Mouse (Mus musculus): ENCODE data around the gene Dcaf11. TPM values are rescaled to one million over a fixed set of nuclear protein-coding genes. Genes with fewer than 3 reads are reported as not detected.

Gene Dcaf11
- total RNA-seq, 1 experiment from 2014 or later, result 118 TPM

DNA sequence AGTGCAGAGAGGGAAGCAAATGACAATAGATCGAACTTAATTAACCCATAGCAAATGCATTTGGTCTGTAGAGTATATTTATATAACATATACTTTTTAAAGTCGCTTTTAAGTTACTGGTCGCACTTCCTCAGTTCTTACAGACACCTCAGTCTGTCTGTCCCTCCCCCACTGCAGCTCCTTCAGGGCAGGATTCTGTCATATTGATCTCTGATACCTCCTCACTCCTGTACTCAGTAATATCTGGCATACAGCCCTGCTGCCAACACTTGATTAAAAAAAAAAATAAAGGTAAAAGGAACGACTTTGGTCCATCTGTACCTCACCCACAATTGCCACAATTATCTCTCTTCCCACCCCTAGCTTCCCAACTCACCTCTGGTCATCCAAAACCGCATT lies 24.5 kb downstream of the Dcaf11 start:
- no peak for DNase-seq

DNA sequence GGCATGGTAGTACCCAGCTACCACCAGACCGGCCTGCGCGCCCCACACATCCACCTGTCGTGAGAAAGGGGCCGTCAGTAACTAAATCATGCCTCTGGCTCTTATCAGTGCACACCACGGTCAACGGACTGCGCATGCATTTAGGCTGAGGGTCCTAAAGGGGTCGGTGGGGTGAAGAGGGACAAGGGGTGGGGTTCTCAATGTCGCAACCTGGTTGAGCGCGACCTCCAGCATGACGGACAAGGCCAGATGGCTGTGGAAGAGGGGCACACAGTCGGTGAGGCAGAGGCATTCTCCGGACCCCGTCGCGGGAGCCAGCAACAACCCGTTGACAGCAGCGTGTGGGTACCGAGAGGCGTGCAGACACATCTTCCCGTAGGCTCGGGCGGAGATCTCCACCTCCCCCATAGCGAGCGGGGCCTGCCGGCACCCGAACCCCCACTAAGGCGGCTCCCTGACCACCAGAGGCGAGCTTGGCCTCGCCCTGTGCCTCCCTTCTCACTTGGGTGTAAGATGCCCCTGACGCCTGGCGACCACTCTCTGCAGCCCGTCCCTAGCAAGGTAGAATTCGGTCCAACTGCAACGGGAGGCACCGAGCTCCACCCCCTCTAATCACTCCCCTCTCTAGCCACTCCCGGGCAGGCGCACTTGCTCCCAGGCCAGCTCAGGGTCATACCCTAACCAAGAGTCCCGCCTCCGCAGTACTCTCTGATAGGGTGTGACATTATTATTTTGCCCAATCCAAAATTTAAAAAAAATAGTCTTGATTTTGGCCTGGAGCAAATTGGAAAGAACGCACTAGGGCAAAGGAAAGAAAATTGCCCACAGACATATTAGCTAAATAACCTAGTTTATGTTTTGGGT lies 25.1 kb downstream of the Dcaf11 start, which contains the start of gene Emc9:
TSS of gene Emc9 (minus strand) at position 601 of the 864 bp plus-strand sequence.
- peak; percentile 95 for DNase-seq

DNA sequence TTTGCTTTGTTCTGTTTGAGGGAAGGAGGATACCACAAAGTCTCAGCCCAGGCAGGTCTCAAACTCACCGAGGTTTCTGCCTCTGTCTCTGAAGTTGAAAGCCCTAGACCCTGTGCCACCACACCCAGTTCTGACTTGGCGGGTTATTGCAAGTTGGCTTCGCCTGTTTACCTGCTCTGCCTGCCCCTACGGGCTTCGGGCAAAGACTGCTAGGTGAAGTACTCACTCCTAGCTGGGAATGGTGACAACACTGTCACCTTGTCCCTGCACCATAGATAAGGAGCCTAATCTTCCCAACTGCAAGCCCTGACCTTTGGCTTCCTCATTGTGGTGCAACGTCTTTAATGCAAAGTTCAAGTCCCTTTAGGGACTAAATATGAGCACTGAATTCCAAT lies 25.8 kb downstream of the Dcaf11 start:
- no peak for DNase-seq

DNA sequence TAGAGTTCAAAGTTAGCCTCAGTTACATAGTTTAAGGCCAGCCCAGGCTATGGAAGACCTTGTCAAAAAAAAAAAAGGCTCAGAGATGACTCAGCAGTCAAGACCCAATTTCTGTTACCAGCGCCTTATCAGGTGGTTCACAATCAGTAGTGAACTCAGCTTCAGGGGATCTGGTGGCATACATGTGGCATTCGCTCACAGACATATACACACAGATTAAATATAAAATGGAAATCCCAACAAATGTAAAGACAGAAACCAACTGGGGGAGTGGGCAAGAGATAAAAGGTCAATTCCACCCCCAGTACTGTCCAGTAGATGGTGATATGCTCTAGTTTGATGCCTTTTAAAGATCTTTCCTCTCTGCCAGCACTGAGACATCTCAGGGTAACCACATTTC lies 26.3 kb downstream of the Dcaf11 start:
- no peak for DNase-seq

DNA sequence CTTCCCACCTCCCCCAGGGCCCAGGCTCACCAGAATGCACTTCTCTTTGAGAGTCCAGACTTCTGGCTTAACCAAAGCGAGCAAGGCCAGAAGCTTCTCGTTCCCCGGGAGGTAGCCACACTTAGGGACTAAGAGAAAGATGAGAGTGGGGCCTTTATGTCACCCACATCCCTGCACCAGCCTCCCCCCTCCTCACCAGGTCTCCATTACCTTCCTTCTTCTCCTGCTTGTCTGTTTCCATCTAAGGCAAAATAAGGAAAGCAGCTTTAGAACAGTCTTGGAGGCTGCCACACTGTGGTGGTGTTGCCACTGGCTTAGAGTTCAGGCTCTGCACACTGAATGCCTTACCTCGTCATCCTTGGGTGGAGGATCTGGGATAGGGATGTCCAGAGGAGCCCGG lies 29.5 kb downstream of the Dcaf11 start:
- DNase-seq, result no peak

DNA sequence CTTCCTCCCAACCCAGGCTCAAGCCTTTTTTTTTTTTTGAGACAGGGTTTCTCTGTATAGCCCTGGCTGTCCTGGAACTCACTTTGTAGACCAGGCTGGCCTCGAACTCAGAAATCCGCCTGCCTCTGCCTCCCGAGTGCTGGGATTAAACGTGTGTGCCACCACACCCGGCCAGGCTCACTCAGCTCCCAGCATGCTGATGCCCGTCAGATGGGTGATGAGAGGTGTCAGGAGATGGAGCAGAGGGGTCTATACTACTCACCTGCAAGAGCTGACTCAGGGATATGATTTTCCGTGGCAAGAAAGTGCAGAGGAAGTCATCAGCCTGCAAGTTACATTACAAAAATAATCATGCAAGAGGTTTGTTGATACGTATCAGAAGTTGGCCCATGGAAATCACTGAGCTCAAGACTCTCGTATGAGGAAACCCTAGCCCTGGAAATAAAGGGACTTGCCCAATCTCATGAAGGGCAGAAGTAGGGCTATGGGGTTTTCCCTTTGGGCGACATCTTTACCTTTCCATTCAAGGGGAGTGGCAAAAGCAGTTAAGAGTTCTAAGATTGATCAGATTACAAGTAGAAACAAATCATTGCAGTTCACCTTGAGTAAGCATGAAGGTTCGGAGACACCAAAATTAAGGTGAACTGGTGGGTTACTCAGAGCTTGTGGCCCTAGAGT lies 30.1 kb downstream of the Dcaf11 start:
- DNase-seq, result no peak

DNA sequence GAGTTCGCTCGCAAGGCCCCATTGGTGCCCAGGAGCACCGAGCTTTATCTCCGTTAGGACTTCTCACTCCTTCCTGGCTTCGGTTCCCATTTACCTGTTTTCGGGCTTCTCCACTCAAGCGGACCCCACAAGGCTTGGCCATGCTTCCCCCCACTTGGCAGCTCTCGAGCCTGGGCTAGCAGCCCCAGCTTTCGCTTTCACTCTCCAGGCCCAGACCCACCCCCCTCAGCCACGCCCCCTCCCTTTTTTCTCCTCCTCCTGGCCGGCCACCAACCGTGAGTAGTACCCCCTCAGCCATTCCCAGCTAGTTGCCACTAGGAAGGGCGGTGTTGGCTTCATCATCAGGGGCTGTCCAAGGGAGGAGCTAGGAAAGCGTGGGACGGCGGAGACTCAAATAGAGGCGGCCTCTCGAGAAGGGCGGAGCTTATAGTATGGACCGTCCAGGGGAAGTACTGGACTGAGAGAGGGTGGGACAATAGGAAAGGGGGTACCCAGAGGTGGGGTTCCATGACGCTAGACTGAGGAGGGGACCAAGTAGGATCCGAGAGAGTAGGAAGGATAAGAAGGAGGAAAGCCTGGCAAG lies 31.0 kb downstream of the Dcaf11 start, which contains the start of gene Psme2:
TSS of gene Psme2 (minus strand) at position 366 of the 583 bp plus-strand sequence.
- DNase-seq, result peak; percentile 98

DNA sequence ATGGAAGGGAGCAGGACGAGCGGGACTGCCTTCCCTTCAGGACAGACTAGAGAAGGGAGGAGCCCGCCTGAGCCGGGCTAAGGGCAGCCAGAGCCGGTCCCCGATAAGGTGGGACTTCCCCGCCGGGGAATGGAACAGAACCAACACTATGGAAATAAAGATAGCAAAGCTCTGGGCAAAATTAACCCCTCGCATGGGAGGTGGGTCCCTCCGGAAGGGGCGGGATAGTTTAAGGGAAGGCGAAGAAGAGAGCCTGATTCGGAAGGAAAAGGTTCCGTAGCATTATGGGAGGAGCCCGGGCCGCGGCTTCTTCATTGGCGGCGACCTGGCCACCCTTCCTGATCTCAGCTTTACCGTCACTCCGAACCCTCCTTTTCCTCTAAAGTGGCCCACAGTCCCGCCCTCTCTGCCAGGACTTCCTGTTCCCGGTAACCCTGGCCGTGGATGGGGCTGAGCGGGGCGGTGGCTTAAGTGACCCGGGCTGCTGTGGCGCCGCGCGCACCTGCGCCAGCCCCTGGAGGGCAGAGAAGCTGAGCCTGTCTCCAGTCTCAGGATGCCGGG lies 31.6 kb downstream of the Dcaf11 start, which contains the start of gene Rnf31:
TSS of gene Rnf31 (plus strand) at position 378 of the 561 bp plus-strand sequence.
- DNase-seq, result peak; percentile 97

DNA sequence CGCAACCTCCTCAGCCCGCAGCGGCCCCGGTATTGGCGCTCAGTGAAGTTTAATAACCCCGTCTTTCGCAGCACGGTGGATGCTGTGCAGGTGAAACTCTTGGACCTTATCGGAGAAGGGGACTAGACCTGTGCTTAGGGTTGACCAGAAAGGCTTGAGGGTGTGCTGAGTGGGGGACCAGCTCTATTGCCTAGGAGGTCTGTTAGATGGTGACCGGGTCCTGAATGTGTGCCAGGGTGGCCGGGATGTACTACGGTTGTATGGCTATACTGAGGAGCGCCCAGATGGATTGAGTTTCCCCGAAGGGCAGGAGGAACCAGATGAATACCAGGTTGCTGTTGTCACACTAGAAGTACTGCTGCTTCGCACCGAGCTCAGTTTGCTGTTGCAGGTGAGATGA lies 32.4 kb downstream of the Dcaf11 start:
- DNase-seq, result no peak

DNA sequence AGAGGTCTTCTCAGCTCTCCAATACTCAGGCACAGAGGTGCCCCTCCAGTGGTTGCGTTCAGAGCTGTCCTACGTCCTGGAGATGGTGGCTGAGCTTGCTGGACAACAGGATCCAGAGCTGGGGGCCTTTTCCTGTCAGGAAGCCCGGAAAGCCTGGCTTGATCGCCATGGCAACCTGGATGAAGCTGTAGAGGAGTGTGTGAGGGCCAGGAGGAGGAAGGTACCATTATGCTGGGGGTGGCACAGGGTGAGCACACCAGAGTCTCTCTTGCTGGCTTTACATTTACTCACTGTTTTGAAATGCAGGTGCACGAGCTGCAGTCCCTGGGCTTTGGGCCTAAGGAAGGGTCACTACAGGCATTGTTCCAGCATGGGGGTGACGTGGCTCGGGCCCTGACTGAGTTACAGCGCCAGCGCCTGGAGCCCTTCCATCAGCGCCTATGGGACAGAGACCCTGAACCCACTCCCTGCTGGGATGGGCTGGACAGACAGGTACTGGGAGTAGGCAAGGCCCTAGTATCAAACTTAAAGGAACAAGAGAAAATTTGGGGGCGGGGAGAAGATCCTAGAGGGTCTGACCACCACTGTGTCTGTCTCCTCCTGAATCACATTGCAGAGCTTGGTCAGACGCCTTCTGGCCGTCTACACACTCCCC lies 36.4 kb downstream of the Dcaf11 start:
- no peak for DNase-seq

DNA sequence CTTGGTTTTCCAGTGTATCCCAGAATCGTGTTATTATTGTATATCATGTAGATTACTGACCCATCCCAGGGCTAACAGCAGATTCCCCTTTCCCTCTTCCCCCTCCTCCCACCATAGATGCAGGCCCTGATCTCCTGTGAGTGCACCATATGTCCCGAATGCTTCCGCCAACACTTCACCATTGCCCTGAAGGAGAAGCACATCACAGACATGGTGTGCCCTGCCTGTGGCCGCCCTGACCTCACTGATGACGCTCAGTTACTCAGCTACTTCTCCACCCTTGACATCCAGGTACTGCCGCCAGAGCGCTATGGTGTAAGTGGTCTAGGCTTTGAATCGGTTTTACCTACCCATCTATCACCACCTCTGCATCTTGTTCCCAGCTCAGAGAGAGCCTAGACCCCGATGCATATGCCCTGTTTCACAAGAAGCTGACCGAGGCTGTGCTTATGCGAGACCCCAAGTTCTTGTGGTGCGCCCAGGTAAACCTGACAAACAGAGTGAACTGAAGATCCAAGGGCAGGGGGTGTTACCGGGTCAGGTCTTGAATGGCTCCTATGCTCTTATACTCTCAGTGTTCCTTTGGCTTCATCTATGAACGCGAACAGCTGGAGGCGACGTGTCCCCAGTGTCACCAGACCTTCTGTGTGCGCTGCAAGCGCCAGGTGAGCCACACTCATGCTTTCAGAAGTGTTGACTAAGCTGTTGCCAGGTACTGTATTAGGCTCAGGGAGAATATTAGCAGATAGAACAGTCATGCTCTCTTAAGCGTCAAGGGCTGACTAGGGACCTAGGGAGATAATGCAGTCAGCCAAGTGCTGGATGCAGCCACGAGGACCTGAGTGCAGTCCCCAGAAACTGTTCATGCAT lies 39.0 kb downstream of the Dcaf11 start:
- no peak for DNase-seq

DNA sequence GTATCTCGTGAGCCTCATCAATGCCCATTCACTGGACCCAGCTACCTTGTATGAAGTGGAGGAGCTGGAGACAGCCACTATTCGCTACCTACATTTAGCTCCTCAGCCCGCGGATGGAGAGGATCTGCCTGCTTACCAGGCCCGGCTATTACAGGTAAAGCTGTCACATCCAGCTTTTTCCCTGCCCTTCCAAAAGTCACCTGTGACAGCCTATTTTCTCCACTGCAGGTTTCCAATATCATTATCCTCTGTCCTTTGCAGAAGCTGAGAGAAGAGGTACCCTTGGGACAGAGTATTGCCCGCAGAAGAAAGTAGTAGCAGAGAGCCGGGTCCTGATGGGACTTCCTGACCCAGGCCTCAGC lies 43.4 kb downstream of the Dcaf11 start, which contains the start of gene Irf9:
TSS of gene Irf9 (plus strand) at position 301 of the 362 bp plus-strand sequence.
- DNase-seq, result no peak

DNA sequence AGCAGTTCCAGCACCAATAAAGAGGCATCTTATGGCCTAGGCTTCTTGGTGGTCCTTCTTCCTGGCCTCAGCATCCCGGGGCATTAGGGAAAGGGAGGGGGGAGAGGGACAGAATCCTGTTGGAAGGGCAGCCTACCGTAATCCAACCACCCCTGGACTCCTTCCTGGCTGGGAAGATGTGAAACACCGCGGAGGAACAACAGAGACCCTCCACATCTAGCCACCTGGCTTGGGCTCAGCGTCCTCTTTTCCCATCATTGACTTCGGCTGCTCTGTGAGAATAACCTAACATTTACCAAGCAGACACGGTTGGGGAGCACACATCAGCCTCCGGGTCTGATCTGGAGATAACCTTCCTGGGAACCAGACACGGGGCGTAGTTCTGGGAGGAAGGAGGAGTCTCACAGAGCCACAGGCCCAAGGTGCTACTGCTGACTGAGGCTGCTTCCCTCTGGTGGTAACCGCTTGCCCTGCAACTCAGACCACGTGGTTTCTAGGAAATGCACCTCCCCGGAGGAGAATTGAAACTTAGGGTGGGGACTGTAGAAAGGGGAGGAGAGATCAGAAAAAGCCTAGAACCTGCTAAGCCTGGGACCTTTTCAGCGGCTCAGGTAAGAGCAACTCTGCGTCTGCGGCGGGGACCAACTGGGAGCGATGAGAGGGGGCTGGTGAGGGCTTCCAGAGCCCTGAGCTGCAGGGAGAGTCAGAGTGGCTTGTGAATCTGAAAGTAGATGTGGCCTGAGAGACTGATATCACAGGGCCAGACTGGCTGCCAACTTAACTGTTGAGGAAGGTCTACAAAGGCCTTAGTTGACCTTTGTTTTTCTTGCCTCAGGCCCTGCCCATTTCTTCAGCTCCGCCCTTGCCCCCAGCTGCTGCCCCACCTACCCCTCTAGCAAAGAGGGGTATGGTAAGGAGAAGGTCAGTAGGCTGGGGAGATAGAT lies 44.1 kb downstream of the Dcaf11 start:
- peak; percentile 95 for DNase-seq

DNA sequence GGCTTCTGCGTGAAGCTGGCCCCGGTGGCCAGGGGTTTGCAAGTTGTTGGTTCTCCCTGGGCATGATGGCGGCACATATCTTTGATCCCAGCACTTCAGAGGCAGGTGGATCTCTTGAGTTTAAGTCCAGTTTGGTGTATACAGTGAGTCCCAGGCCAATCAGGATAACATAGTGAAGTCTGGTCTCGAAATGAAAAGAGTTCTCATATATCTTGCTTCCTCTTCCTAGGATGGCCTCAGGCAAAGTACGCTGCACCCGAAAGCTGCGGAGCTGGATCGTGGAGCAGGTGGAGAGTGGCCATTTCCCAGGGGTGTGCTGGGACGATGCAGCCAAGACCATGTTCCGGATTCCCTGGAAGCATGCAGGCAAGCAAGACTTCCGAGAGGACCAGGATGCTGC lies 45.0 kb downstream of the Dcaf11 start:
- DNase-seq, result no peak

DNA sequence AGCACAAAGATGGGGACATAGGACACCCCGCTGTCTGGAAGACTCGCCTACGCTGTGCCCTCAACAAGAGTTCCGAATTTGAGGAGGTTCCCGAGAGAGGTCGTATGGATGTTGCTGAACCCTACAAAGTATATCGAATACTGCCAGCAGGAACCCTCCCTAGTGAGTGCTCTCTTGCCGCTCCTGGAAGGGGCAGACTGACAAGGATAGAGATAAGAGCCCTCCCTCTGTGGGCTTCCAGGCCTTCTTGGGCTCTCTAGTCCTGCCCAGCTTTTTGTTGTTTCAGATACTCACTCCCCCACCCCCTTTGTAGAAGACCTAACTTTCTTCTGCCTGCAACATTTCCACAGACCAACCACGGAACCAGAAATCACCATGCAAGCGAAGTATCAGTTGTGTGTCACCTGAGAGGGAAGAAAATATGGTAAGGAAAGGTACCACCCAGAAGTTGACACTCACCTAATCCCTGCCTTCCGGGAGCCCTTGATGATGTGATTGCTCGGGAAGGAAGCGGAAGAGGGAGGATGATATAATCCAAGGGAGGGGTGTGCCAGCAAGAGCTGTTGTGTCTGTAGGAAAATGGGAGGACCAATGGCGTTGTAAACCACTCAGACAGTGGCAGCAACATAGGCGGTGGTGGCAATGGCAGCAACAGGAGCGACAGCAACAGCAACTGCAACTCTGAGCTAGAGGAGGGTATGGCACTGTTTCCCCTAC lies 46.1 kb downstream of the Dcaf11 start:
- DNase-seq, result no peak

DNA sequence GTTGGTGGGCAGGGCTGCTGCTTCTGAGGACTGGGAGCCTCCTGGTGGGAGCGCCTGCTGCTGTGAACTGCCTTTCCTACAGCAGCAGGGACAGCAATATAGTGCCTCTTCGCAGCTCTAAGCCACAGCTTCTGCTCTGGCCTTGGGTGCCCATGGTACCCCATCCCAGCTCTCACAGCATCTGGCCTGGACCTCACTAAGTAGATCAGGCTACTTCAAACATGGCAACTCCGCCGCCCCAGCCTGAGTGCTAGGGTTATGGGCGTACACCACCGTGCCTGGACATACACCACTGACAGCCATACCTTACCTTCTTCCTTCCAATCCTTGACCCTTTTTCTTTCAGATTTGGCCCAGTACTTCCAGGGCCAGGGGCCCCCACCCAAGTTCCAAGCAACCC lies 48.5 kb downstream of the Dcaf11 start:
- DNase-seq, result no peak

DNA sequence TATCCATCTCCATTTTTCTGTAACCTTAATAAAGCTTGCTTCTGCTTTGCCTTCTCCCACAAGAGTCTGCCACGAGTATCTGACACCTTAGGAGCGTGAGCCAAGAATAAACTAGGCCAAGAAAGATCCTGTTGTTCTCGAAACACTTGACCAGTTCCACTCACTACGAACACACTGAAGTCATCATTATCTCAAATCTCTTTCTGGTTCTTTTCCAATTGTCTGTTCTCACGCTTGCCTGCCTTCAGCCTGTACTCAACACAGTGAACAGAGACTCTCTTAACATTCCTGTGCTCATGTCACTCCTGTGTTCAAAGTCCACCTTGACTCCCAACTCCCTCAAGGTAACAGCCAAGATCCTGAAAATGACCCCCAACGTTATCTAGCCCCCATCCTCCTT lies 53.5 kb downstream of the Dcaf11 start:
- DNase-seq, result no peak

DNA sequence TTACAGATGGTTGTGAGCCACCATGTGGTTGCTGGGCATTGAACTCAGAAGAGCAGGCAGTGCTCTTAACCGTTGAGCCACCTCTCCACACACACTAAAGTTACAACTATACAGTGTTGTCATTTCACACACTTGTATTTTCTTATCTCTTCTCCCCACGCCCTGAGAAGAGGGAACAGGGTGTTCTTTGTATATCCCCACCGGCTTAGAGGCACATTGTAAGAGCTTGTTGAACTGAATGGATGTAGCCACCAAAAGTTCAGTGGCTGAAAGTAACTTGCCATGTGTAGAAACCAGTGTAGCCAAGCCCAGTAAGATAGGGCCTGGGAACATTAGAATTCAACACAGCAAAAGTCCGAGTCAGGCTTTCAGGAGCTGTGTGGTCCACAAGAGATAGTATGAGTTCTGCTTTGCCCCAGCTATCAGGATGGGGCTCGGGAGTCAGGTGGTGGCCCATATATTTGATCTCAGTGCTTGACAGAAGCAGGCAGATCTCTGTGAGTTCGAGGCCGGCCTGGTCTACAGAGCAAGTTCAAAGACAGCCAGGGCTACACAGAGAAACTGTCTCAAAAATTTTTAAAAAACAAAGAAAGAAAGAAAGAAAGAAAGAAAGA lies 54.9 kb downstream of the Dcaf11 start:
- no peak for DNase-seq

DNA sequence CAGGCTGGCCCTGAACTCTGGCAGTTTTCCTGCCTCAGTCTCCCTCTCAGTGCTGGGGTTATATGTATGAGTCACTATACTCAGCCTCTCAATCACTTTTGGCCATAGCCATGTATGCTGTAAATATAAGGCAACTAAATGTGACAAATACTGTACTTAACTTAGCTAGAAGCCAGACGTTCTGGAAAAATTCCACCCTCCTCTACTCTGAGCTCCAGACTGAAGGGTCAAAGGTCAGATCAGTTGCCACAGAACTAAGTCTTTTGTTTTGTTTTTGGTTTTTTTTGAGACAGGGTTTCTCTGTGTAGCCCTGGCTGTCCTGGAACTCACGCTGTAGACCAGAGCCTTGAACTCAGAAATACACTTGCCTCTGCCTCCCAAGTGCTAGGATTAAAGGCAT lies 56.1 kb downstream of the Dcaf11 start:
- no peak for DNase-seq

Data from adrenal gland, postnatal 14 days (tissue).